Mouse (Mus musculus) frontal cortex, adult (tissue): Measurements from ENCODE around the gene Uimc1.

Experiments
- ATAC-seq: cut with Nextera tagmentation; 2 replicates; pipeline ENCODE4 v1.9.2; 2017; ENCODE audit warnings: mild to moderate bottlenecking, moderate library complexity, mixed read lengths; ENCODE audit not compliant: low TSS enrichment

Uimc1 gene

DNA sequence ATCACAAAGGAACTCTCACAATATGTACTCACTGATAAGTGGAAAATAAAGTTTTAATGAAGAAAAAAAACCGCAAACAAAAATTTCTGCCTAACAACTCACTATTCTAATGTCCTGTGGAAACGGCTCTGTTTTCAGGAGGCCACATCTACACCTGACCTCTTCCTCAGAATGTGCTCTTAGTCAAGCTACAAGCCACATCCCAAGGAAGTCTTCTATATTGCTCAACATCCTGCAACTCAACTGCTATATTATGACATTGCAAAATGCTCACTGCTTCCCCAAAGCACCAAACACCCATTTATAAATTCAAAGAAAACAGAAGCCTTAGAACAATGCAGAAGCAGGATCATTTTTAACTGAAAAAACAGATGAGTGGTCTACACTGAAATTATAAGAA lies 60.1 kb downstream of the Uimc1 start:
- no peak for ATAC-seq

DNA sequence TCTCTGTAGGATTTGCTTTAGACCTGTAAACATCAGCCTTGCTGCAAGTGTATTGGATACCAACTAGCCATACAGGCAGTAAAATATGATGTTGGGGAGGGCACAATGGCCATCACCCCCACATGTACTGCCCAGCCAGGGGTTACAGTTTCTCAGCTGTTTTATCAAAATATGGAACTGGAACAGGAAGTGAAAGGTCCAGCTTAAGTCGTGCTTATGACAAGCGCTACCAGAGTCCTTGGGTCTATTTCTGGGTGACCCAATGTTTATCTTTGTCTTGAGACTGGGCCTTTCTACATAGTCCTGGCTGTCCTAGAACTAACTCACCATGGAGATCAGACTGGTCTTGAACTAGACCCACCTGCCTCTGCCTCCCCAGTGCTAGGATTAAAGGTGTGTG lies 75.9 kb downstream of the Uimc1 start:
- ATAC-seq: no peak

- ATAC-seq: no peak
Observed at GRCm38 (mm10) chr13:55022715-55023114, 77.4 kb downstream of the Uimc1 start.

- no peak for ATAC-seq
Observed at GRCm38 (mm10) chr13:55022256-55022655, 77.8 kb downstream of the Uimc1 start.

DNA sequence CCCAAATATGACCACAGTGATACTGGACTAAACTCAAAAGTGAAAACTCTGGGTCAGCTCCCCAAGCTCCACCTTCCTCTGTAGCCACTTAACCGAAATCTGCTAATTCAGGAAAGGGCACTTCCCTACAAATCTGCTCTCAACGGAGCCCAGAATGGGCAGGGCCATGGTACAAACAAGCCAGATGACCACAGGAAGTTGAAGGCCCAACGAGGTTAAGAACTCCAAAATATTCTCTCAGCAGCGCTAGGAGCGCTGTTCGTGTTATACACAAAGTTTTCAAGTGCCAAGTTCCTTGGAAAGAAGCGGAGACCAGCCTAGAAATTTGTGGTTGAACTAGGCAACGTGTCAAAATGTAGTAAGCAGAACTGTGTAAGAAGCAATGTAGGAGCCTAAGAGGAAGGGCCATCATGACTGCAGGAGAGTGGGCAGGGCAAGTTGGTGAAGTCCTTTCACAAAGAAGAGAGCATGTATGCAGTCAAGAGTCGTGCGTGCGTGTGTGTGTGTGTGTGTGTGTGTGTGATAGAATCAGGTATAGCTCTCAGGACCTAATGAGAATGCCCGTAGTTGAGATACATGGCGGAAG lies 78.8 kb downstream of the Uimc1 start, which contains the start of gene Hk3:
Gene Hk3 (minus strand): TSS at position 192 of the 586 bp plus-strand sequence.
- ATAC-seq: no peak

DNA sequence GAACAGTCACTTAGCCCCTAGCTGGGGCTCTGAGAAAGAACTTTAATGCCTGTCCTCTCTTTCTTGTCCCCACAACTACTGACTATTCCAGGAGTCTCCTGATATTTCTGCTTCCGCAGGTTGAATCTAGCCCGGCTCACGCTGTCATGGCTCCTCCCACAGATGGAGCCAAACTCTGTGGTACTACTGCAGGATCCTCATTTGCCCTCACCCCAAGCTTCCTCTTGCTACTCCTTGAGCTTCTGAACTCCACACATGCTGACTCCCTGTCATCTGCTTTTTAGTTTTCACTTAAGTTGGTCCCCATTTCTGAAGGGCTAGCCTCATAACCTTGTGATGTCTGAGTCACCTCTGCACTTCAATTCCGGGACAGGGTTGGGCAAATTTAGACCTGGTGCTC lies 80.0 kb downstream of the Uimc1 start:
- no peak for ATAC-seq

DNA sequence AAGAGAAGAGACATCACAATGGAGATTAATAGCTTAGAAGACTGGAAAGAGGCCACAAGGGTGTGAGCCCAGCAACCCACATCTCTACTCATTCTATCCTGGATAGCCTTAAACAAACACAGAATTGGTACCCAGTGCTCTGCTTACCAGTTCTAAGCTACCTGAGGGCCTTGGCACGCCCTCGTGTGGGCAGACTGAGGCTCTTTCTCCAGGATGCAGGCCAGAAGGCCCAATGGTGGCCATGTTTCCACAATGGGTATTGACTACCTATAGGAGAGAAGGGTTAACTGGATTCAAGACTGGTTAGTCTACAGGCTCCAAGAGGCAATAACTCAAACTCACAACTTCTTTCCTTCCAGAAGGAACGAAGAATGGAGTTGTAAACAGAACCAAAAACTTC lies 80.9 kb downstream of the Uimc1 start:
- ATAC-seq: no peak

- no peak for ATAC-seq
Observed at GRCm38 (mm10) chr13:55018700-55019099, 81.4 kb downstream of the Uimc1 start.

- no peak for ATAC-seq
Observed at GRCm38 (mm10) chr13:55017898-55018599, 82.1 kb downstream of the Uimc1 start.

- no peak for ATAC-seq
Observed at GRCm38 (mm10) chr13:55017154-55017897, 82.8 kb downstream of the Uimc1 start.

- ATAC-seq: no peak
Observed at GRCm38 (mm10) chr13:55014451-55014850, 85.6 kb downstream of the Uimc1 start.

DNA sequence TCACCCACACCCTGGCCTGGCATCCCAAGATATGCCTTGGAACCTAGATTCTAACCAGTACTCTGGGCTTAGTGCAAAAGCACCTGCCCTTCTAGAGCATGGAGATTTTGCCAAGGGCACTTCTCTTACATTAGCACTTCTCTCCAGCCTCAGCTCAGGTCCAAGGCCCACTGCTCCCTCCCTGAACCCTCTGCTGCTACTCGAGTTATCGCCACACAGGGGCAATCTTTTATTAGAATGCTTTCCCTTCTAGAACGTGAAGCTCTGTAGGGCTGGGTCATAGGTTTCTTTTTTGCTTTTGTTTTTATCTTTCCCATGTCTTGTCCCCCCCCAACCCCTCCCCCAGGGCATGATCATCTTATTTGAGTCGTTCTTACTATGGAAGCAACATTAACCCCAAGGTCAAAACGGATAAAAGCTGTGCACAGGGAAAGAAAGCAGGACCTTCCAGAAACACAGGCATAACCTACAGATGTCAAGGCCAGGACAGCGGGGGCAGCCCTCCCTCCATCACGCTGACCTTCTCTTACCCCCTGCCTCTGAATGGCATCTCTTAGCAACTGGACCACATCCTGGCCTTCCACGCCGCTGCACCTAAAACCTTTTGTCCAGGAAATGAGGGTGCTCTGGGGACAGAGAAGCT lies 86.3 kb downstream of the Uimc1 start:
- no peak for ATAC-seq

DNA sequence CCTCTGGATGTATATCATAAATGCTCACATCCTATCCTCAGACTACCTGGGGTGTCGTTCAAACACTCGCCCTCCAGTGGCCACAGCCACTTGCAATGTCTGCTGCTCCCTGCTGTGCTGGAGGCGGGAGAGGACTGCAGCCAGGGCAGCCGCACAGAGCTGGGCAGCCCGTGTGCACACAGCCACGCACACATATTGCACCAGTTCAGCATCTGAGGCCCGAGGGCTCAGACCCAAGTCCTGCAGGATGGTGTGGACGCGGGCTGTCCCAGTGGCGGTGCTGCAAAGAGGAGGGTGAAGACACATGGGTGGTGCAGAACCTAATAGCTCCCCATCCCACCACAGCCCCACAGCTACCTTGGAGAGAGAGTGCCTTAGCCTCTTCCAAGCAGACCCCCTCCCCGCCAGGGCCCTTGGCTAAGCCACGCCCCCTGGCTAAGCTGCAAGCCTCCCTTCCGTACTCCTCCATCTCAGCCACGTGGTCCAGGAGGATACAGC lies 88.1 kb downstream of the Uimc1 start:
- ATAC-seq: no peak

DNA sequence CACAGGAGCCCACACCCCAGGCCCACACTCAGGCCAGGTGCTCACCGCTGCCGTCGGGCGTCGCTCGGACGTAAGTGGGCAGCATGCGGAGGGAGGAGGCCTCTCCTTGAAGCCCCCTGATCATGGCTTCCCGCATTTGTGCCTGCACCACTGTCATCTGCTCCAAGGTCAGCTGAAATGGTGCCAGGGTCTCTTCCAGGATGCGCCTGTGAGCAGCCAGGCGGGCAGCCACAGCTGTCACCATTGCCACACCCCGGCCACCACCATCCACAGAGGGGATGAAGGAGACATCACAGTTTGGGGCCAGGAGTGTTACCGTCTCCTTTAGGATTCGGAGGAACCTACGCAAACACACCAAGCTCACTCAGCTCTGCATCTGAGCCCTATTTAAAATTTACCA lies 89.0 kb downstream of the Uimc1 start:
- ATAC-seq: no peak

DNA sequence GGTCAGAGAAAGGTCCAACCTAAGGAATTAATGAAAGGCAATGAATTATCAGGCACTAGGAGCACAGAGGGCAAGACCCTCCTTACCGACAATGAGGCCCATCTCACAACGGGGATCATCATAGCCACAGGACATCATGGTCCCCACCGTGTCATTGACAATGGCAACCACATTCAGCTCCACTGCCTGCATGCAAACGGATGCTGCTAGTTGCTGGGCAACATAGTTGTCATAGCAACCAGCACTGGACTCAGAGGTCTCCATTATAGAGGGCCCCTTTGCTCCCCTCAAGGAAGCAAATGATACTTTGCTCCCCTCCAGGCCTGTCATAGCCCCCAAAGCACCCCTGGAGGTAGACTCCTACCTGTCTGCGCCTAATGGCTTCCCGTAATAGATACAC lies 91.5 kb downstream of the Uimc1 start:
- no peak for ATAC-seq

GRCm38 (mm10) chr13:55006415-55006742 lies 93.7 kb downstream of the Uimc1 start:
- ATAC-seq: no peak; the same call in 1 of the 2 replicates

GRCm38 (mm10) chr13:55005691-55006414 lies 94.2 kb downstream of the Uimc1 start:
- ATAC-seq: peak; percentile 62; the same call in 1 of the 2 replicates

DNA sequence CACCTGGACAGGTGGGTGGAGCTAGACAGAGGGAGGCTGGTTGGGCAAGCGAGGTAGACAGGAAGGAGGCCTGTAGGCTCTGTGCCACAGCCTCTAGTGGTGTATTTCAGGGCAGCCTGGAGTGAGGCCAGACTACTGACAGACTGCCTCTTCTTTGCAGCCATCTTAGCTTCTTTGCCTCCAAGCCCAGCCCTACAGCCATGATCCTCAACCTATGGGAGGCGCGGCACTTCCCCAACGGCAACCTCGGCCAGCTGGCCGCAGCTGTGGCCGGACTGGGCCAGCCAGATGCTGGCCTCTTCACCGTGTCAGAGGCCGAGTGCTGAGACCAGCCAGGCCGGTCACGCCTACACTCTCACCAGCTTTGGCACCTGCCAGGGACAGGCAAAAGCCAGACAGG lies 95.5 kb downstream of the Uimc1 start:
- ATAC-seq: no peak

GRCm38 (mm10) chr13:55002090-55002489 lies 98.0 kb downstream of the Uimc1 start:
- peak; percentile 58 for ATAC-seq

DNA sequence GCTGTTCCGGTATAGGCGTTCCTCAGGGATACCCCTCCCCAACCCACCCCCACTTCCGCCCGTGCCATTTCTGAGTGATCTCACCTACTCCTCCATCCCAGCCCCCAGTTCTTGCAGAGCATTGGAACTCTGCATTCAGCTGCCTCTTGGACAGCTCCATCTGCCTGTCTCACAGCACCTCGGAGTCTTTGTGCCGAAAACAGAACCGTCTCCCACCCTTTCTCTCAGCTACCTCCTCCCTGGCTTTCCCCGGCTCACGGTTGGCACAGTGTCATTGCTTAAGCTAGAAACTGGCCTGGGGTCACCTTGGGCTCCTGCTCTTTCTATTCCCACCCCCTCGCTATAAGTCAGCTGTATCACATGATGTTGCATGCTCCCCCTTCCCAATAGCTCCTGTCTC lies 99.7 kb downstream of the Uimc1 start:
- ATAC-seq: peak; percentile 72

DNA sequence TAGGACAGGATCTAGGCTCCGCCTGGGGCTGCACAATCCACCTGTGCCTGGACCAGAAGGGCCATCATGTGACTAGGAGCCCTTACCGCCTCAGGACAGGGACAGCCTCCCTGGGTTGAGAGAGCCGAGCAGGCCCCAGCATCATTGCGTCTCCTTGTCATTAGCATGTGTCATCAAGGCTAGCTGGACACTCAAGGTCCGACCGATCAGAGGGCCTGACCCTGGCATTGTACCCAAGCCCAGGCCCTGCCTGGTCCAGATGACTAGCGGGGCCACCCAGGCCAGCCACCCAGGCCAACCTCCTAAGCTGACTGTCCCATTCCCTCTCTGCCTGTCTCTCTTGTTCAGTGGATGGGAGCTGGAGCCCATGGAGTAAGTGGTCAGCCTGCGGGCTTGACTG lies 102.5 kb downstream of the Uimc1 start:
- ATAC-seq: no peak

- no peak for ATAC-seq
Observed at GRCm38 (mm10) chr13:54995161-54995560, 104.9 kb downstream of the Uimc1 start.
